Mouse (Mus musculus) ES-E14 (cell line): Measurements from ENCODE around the gene Rrm2. TPM values are rescaled to one million over a fixed set of nuclear protein-coding genes. Genes with fewer than 3 reads are reported as not detected.

Source experiments
- DNase-seq: peaks from one replicate; pipeline ENCODE4 v3.0.0-alpha.2; 2013; ENCODE audit warnings: low read depth, low spot score
- H3K27ac ChIP-seq: 2 replicates; pipeline ENCODE4 v1.5.1; 2012; ENCODE audit warnings: low read depth, mild to moderate bottlenecking, low read length, moderate library complexity, mixed read lengths; ENCODE audit not compliant: poor library complexity, insufficient read depth, severe bottlenecking
- H3K36me3 ChIP-seq: 2 replicates; pipeline ENCODE4 v1.6.1; 2012; ENCODE audit warnings: mild to moderate bottlenecking, low read length, moderate library complexity, mixed read lengths; ENCODE audit not compliant: control insufficient read depth, poor library complexity, insufficient read depth, severe bottlenecking
- H3K4me1 ChIP-seq, 2 experiments: fragments of 150-350 bp in 1 of 2; sonication (generic) in 1 of 2; 2 replicates each; pipeline ENCODE4 v1.6.1; 2012; ENCODE audit warnings: low read length in 2 of 2, mild to moderate bottlenecking in 1 of 2, mixed read lengths in 1 of 2; ENCODE audit not compliant: control insufficient read depth in 2 of 2, insufficient read depth in 2 of 2, poor library complexity in 1 of 2
- H3K4me3 ChIP-seq, 2 experiments: fragments of 150-350 bp in 1 of 2; sonication (generic) in 1 of 2; 2 replicates each; pipeline ENCODE4 v1.5.1; 2012; ENCODE audit warnings: low read length in 2 of 2, low read depth in 1 of 2, mild to moderate bottlenecking in 1 of 2, mixed read lengths in 1 of 2; ENCODE audit not compliant: insufficient read depth in 1 of 2, poor library complexity in 1 of 2, severe bottlenecking in 1 of 2
- H3K9ac ChIP-seq: 2 replicates; pipeline ENCODE4 v1.6.1; 2012; ENCODE audit warnings: low read depth, mild to moderate bottlenecking, low read length, mixed read lengths; ENCODE audit not compliant: poor library complexity, insufficient read depth, severe bottlenecking
- H3K9me3 ChIP-seq: fragments of 150-350 bp; sonication (generic); 2 replicates; pipeline ENCODE4 v1.6.1; 2012; ENCODE audit warnings: low read depth, mild to moderate bottlenecking, low read length; ENCODE audit not compliant: control insufficient read depth, insufficient read depth
- CHD2 ChIP-seq: IDR thresholded peaks from 2 replicates; pipeline ENCODE4 v1.6.1; 2014; ENCODE audit warnings: mild to moderate bottlenecking, low read depth, low read length, inconsistent platforms
- HCFC1 ChIP-seq: IDR thresholded peaks from 2 replicates; pipeline ENCODE4 v1.6.1; 2012; ENCODE audit warnings: low read length, inconsistent platforms, borderline replicate concordance; ENCODE audit not compliant: insufficient read depth
- MAFK ChIP-seq: IDR thresholded peaks from 2 replicates; pipeline ENCODE4 v1.6.1; 2014; ENCODE audit warnings: mild to moderate bottlenecking, low read depth, low read length, inconsistent platforms; ENCODE audit not compliant: insufficient read depth
- ZC3H11A ChIP-seq: IDR thresholded peaks from 2 replicates; pipeline ENCODE4 v1.6.1; 2012; ENCODE audit warnings: low read depth, mild to moderate bottlenecking, inconsistent platforms, low read length, borderline replicate concordance
- ZNF384 ChIP-seq: IDR thresholded peaks from 2 replicates; pipeline ENCODE4 v1.6.1; 2012; ENCODE audit warnings: low read depth, low read length, inconsistent platforms
- in situ Hi-C, 2 experiments: fragments of 600-800 bp; cut with MboI; formaldehyde crosslinking; loops; one replicate each; pipeline ENCODE4 v1.15.1; 2025; ENCODE audit warnings: low sequenced_read_pairs in 2 of 2, inconsistent platforms in 1 of 2; ENCODE audit not compliant: unreplicated experiment in 2 of 2
- total RNA-seq: library from RNA; depleted of rRNA; stranded (reverse); fragments of 300-350 nt; gene quantifications from 2 replicates; pipeline ENCODE4 v1.2.3, GENCODE M21; 2012; rRNA removed

The Rrm2 gene
- total RNA-seq, 1 experiment: 112 TPM

- Histone ChIP-seq H3K9ac (no peak overlapping the region), H3K9me3 (no peaks in the 10 kb centered on the region), H3K4me3 (no peak overlapping the region), H3K27ac (no peak overlapping the region), H3K4me1 (peaks cover 0 to 10% of the 10 kb centered on the region in 2 experiments; a peak in 2 of 4 replicates), H3K36me3 (no peaks in the 10 kb centered on the region)
- no peak for DNase-seq
- in situ Hi-C loops: no loop called here
- no peak for TF ChIP-seq ZNF384
- no peak for TF ChIP-seq CHD2
- TF ChIP-seq HCFC1: no peak
- no peak for TF ChIP-seq ZC3H11A
- no peak for TF ChIP-seq MAFK
Observed at GRCm38 (mm10) chr12:24758374-24758773, 50.3 kb downstream of the Rrm2 start.

- no peaks in the 10 kb centered on the region for H3K9me3 ChIP-seq
- H3K27ac ChIP-seq: no peak overlapping the region
- H3K9ac ChIP-seq: no peak overlapping the region
- no peak for TF ChIP-seq MAFK
- TF ChIP-seq ZC3H11A: no peak
- TF ChIP-seq HCFC1: no peak
- DNase-seq: no peak
- H3K4me1 ChIP-seq: peaks cover 0 to 11% of the 10 kb centered on the region in 2 experiments; a peak in 1 of 4 replicates
- in situ Hi-C loops: no loop called here
- H3K36me3 ChIP-seq: no peaks in the 10 kb centered on the region
- H3K4me3 ChIP-seq: no peak overlapping the region
Observed at GRCm38 (mm10) chr12:24762253-24762652, 54.2 kb downstream of the Rrm2 start.

Other genes with a start within 250 kb of the Rrm2 start
- 27.7 and 31.8 TPM in 2 replicates for gene Taf1b, start 209.9 kb upstream of the Rrm2 start, total RNA-seq
- gene Grhl1, start 136.0 kb upstream of the Rrm2 start, total RNA-seq: 4.6 and 6.0 TPM in 2 replicates
- 7.3 and 9.7 TPM in 2 replicates for gene Klf11, start 57.0 kb upstream of the Rrm2 start, total RNA-seq
- not detected in 2 replicates for gene Cys1, start 26.4 kb upstream of the Rrm2 start, total RNA-seq
- gene Mboat2, start 122.6 kb downstream of the Rrm2 start, total RNA-seq: 16.0 and 29.5 TPM in 2 replicates